Mouse (Mus musculus): ENCODE measurements around the gene Uri1. TPM values are rescaled to one million over a fixed set of nuclear protein-coding genes. Genes with fewer than 3 reads are reported as not detected.
A peak's percentile ranks its signal among the peaks of the same experiment; 100 is the strongest.

Gene Uri1
- polyA plus RNA-seq (2016; fragmentation: Nextera tagmentation; extraction: Ambion mirVana): 43.6 and 44.2 TPM in 2 replicates

DNA sequence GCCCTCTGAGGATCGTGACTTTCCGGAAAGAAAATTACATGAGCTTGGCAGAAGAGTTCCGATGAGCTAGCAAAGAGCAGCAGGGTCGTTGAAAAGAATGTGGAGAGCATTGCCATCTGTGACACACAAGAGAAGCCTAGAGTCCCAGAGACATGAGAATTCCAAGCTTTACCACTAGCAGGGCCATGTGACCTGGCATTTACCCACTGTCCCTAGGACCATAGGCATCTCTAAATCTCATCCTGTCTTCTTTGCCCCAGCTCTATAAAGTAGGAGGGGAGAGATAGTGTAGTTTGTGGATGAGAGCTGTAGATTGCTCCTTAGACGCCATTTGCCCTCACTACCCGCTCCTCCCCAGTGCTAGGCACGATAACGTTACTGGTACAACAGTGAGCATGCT lies at the start of gene Uri1:
Uri1 (minus strand) TSS at position 101 of the 400 bp plus-strand sequence.
- no peaks in the 10 kb centered on the region for H3K36me3 ChIP-seq
- DNase-seq (ENCODE audit: low spot score): no peak
- WGBS: 92% methylated on average over 8 of the region's 8 CpGs
- no peak within 1 kb of the TSS for H3K4me3 ChIP-seq
- no peak within 1 kb of the TSS for H3K27ac ChIP-seq (replicated peaks)
- peaks cover 5% of the 10 kb centered on the region; the same call in 1 of the 2 replicates for H3K27me3 ChIP-seq (ENCODE audit: low read depth, poor library complexity, severe bottlenecking)
- no peaks in the 10 kb centered on the region for H3K9me3 ChIP-seq (replicated peaks)
- peaks cover 10% of the 10 kb centered on the region for H3K4me1 ChIP-seq

DNA sequence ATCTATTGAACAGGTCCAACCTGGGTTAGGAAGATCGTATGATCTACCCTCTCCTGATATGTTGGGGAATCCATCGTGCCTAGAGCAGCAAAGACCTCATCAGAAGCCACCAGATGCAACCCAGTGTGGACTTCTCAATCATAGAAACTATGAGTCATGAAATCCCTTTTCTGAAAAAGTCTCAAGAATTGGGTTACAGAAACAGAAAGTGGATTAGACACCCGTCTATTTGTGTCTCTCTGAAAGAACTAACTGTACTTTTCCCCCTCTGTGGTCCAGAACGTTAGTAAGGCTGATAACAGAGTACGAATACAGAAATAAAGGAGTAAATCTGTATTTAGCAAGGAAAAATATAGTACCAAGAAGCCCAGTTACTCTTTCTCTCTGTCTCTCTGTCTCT lies 47.7 kb upstream of the Uri1 start:
- no peak for DNase-seq (ENCODE audit: low spot score)
- 85% methylated on average over 5 of the region's 5 CpGs for WGBS

DNA sequence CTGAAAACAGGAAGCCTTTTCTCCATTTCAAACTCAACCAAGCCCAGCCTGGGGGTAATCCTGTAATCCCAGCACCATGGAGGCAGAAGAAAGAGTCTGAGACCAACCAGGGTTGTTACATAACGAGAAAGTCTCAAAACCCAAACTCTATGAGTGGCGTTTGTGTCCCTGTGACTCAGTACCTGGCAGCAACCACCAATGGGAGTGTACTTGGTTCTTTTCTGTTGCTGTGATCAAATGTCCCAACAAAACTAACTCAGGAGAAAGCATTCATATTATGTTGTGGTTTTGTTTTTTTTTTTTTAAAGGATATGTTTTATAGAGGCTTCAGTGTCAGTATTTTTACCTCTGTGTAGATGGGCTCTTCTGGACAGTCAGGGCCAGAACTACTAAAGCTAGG lies 47.3 kb upstream of the Uri1 start:
- Histone ChIP-seq H3K4me1 (peaks cover 23% of the 10 kb centered on the region), H3K27me3 (ENCODE audit: low read depth, poor library complexity, severe bottlenecking) (peaks cover 24% of the 10 kb centered on the region), H3K36me3 (no peaks in the 10 kb centered on the region), H3K27ac (replicated peaks) (no peak overlapping the region), H3K4me3 (no peak overlapping the region), H3K9me3 (replicated peaks) (no peaks in the 10 kb centered on the region; the same call in 1 of the 2 replicates)
- WGBS: 48% methylated on average over 2 of the region's 2 CpGs
- no peak for DNase-seq (ENCODE audit: low spot score)

More for the DNA sequence above, 47.7 kb upstream of the Uri1 start:
- Histone ChIP-seq H3K4me3 (no peak overlapping the region), H3K36me3 (no peaks in the 10 kb centered on the region), H3K27ac (replicated peaks) (no peak overlapping the region), H3K27me3 (ENCODE audit: low read depth, poor library complexity, severe bottlenecking) (peaks cover 24% of the 10 kb centered on the region), H3K9me3 (replicated peaks) (no peaks in the 10 kb centered on the region; the same call in 1 of the 2 replicates), H3K4me1 (peaks cover 24% of the 10 kb centered on the region)

DNA sequence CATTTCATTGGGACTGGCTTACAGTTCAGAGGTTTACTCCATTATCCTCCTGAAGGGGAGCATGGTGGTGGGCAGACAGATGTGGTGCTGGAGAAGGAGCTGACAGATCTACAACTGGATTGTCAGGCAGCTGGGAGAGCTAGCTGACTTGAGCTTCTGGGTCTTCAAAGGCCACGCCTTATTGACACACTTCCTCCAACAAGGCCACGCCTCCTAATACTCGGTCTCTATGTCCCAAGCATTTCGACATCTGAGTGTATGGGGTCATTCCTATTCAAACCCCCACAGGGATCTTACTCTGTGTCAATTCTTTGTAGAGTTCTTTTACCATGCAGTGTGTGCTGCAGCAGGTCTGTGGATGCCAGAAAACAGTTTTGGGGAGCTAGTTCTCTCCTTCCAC lies 41.1 kb upstream of the Uri1 start:
- peaks cover 14% of the 10 kb centered on the region for H3K4me1 ChIP-seq
- WGBS: 59% methylated on average over 4 of the region's 4 CpGs
- no peak for DNase-seq (ENCODE audit: low spot score)

DNA sequence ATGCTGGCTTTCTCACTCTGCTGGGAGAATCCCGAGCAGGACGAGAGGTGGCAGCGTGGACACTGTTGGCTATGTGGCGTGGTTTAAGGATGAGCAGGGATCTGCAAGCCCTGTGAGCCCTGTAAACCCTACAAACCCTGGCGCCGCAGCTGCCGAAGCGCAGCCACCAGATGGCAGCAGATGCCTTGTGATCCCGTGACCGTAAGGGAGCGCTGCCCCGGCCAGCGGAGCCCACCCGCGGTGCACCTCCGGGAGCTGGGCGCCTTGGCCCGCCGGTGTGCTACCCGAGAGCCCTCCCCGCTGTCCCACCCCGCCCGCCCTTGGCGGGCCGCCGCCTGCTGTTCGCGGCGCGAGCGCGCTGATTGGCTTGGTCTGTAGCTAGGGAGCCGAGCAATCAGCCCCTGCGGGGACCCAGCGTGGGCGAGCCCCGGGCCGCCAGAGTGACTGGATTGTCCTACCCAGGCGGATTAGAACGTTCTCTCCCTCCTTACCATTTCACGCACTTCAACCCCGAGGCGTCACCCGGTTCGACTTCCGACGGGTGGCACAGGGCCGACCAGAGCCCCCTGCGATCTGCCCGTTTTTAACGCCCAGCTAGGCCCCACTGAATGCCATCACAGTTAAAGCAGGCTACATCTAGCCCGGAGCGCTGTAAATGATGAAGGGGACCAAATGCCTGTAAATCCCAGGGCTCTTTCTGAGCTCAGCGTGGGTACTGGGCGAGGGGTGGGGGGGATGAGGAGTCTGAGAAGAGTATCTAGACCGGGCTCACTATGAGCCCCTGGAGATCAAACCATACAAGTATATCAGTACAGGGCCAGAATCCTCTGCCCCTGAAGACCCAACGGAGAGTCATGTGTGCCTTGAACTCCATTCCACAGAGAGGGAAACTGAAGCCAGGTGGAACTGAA lies 38.0 kb upstream of the Uri1 start:
- H3K4me1 ChIP-seq: peaks cover 30% of the 10 kb centered on the region
- peaks cover 19% of the 10 kb centered on the region for H3K27me3 ChIP-seq (ENCODE audit: low read depth, poor library complexity, severe bottlenecking)
- peak overlapping the region; percentile 86 for H3K27ac ChIP-seq (replicated peaks)
- no peaks in the 10 kb centered on the region for H3K36me3 ChIP-seq
- peak; percentile 93 for DNase-seq (ENCODE audit: low spot score)
- H3K4me3 ChIP-seq: peak overlapping the region; percentile 65
- H3K9me3 ChIP-seq (replicated peaks): no peaks in the 10 kb centered on the region
- WGBS: 1% methylated on average over 56 of the region's 57 CpGs

More for the DNA sequence above, 41.1 kb upstream of the Uri1 start:
- Histone ChIP-seq H3K27ac (replicated peaks) (no peak overlapping the region), H3K27me3 (ENCODE audit: low read depth, poor library complexity, severe bottlenecking) (peaks cover 19% of the 10 kb centered on the region), H3K4me3 (no peak overlapping the region), H3K9me3 (replicated peaks) (no peaks in the 10 kb centered on the region), H3K36me3 (no peaks in the 10 kb centered on the region)

DNA sequence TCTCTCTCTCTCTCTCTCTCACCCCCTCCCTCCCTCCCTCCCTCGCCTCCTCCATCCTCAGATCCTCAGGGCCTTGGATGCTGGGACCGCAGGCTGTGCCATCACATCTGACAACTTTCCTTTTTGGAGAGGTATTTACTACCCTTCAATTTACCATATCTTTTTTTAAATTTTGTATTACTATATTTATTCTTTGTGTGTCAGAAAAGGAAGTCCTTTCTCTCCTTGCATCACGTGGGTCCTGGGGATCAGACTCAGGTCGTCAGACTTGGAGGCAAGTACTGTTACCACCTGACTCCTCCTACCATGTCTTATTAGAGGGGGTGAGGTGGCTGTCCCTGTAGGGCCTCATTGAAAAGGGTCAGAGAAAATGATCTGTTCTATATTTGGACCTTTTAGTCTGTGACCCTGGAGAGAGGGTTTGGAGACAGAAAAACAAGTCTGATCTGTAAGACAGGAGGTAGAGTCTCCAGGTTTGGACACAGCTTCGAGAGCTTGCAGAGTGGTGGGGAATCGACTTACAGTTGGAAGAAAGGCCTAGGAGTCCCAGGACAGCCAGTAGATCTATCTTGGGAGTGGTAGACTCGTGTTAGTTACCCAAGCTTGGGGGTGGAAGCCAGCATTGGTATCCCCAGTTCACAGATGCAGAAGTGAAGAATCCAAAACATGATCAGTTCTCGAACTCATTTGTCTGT lies 36.4 kb upstream of the Uri1 start:
- DNase-seq (ENCODE audit: low spot score): no peak
- H3K36me3 ChIP-seq: no peaks in the 10 kb centered on the region
- peaks cover 19% of the 10 kb centered on the region for H3K27me3 ChIP-seq (ENCODE audit: low read depth, poor library complexity, severe bottlenecking)
- no peaks in the 10 kb centered on the region for H3K9me3 ChIP-seq (replicated peaks)
- H3K27ac ChIP-seq (replicated peaks): no peak overlapping the region
- H3K4me3 ChIP-seq: no peak overlapping the region
- WGBS: 77% methylated on average over 8 of the region's 8 CpGs
- H3K4me1 ChIP-seq: peaks cover 30% of the 10 kb centered on the region

DNA sequence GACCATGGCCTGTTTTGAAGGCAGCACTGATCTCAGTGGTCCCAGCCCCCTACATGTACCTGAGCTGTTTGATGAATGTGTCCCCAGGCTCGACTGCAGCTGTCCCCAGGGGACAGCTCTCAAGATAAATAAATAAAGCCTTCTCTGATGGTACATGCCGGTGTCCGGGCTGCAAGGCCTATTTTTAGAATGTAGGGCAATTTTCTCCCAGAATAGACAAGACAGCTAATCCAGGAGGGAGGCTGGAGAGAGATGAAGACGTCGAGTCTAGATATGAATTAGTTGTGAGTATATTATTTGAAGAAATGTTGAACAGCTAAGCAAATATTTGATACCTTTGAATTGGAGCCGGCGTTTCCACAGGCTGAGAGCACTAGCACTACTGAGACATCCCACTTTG lies 35.7 kb upstream of the Uri1 start:
- Histone ChIP-seq H3K36me3 (no peaks in the 10 kb centered on the region), H3K4me3 (no peak overlapping the region), H3K4me1 (peaks cover 30% of the 10 kb centered on the region), H3K9me3 (replicated peaks) (no peaks in the 10 kb centered on the region), H3K27me3 (ENCODE audit: low read depth, poor library complexity, severe bottlenecking) (peaks cover 19% of the 10 kb centered on the region), H3K27ac (replicated peaks) (no peak overlapping the region)
- no peak for DNase-seq (ENCODE audit: low spot score)
- 74% methylated on average over 7 of the region's 7 CpGs for WGBS

DNA sequence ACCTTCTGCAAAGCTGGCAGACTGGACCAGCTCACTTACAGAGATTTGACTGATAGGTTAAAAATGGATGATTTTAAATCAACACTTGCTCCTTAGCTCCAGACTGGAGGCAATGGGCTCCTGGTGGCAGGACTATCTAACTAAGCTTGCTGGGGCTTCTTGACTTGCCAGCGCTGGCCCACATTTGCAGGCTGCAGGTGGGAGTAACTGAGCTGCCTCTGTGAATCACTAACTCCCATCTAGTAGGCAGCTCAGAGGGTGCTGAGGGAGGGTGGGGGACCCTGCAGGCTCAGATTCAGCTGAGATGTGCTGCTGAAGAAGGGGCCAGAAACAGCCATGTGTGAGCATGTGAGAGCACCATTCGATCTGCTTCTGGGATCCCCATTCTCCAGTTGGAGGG lies 32.6 kb upstream of the Uri1 start:
- no peak overlapping the region for H3K27ac ChIP-seq (replicated peaks)
- no peak for DNase-seq (ENCODE audit: low spot score)
- no peaks in the 10 kb centered on the region for H3K36me3 ChIP-seq
- H3K27me3 ChIP-seq (ENCODE audit: low read depth, poor library complexity, severe bottlenecking): peaks cover 13% of the 10 kb centered on the region; the same call in 1 of the 2 replicates
- H3K4me3 ChIP-seq: no peak overlapping the region
- no peaks in the 10 kb centered on the region for H3K9me3 ChIP-seq (replicated peaks)
- 73% methylated on average over 2 of the region's 2 CpGs for WGBS
- peaks cover 19% of the 10 kb centered on the region for H3K4me1 ChIP-seq

DNA sequence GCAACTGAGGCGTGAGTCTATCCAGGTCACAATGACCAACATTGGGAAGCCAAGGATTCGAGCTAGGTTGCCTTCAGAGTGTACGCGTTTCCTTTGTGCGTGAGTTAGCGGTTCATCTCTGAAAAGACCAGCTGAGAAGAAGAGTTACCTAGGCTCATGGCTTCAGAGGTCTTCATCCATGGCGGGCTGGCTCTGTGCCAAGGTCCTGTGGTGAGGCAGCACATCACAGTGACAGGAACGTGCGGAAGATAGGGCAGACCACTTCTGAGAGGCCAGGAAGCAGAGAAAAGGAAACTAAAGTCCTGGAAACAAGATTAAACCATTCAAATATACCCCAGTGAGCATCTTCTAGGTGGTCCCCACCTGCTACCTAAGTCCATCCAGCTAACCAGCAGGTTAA lies 30.9 kb upstream of the Uri1 start:
- WGBS: 93% methylated on average over 9 of the region's 9 CpGs
- Histone ChIP-seq H3K9me3 (replicated peaks) (no peaks in the 10 kb centered on the region), H3K4me3 (no peak overlapping the region), H3K27me3 (ENCODE audit: low read depth, poor library complexity, severe bottlenecking) (0 out of 2 replicates have a peak, but pooled peaks cover under 1% of the 10 kb centered on the region), H3K4me1 (peaks cover 16% of the 10 kb centered on the region), H3K27ac (replicated peaks) (no peak overlapping the region), H3K36me3 (no peaks in the 10 kb centered on the region)
- DNase-seq (ENCODE audit: low spot score): no peak

DNA sequence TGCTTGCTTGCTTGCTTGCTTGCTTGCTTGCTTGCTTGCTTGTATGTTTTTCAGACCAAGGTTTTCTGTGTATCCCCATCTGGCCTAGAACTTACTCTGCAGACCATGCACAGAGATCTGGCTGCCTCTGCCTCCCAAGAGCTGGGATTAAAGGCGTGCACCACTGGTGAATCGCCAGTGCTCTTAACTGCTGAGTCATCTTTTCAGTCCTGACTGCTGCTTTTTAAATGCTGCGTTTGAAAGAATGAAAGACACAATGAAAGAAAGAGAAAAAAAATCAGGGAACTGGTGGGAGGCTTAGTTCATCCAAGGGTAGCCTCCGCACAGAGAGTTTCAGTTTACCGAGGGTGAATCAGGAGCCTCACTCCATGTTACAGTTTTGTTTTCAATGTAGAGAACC lies 23.9 kb upstream of the Uri1 start:
- no peak overlapping the region for H3K27ac ChIP-seq (replicated peaks)
- H3K27me3 ChIP-seq (ENCODE audit: low read depth, poor library complexity, severe bottlenecking): no peaks in the 10 kb centered on the region
- no peaks in the 10 kb centered on the region for H3K36me3 ChIP-seq
- no peaks in the 10 kb centered on the region for H3K4me1 ChIP-seq
- no peak for DNase-seq (ENCODE audit: low spot score)
- H3K4me3 ChIP-seq: no peak overlapping the region
- 74% methylated on average over 5 of the region's 5 CpGs for WGBS
- no peaks in the 10 kb centered on the region for H3K9me3 ChIP-seq (replicated peaks)

DNA sequence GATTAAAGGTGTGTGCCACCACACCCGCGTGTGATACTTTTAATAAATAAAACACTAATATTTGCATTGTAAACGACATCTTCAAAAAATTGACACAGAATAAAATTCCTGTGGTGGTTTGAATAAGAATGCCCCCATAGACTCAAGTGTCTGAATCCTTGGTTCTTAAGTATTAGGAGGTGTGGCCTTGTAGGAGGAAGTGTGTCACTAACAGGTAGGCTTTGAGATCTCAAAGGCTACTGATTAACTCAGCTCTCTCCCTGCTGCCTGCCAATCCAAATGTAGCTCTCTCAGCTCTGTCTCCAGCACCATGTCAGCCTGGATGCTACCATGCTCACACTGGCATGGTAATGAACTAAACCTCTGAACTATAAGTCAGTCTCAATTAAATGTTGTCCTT lies 17.9 kb upstream of the Uri1 start:
- Histone ChIP-seq H3K9me3 (replicated peaks) (no peaks in the 10 kb centered on the region), H3K27me3 (ENCODE audit: low read depth, poor library complexity, severe bottlenecking) (no peaks in the 10 kb centered on the region), H3K36me3 (no peaks in the 10 kb centered on the region), H3K27ac (replicated peaks) (no peak overlapping the region), H3K4me3 (no peak overlapping the region), H3K4me1 (no peaks in the 10 kb centered on the region)
- 85% methylated on average over 3 of the region's 3 CpGs for whole genome bisulfite sequencing
- DNase-seq (ENCODE audit: low spot score): no peak

DNA sequence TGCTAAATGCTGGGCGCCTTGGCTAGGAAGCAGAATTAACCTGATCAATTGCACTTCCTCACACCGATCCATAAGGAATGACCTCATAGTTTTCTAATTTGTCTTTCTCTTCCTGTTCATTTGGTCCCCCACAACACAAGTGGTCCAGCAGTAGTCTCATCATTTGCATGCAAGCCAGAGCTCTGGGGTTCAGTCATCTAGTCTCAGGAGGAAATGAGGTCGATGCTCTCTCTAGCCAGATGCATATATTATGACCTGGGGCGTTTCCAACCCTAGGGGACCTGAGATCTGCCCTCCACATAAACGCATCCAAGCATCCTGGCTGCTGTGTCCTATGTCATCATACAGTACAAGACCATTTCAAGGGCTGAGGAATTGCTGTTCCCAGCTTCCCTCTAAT lies 14.2 kb upstream of the Uri1 start:
- no peak for DNase-seq (ENCODE audit: low spot score)
- Histone ChIP-seq H3K36me3 (no peaks in the 10 kb centered on the region), H3K27me3 (ENCODE audit: low read depth, poor library complexity, severe bottlenecking) (no peaks in the 10 kb centered on the region), H3K27ac (replicated peaks) (no peak overlapping the region), H3K9me3 (replicated peaks) (no peaks in the 10 kb centered on the region), H3K4me3 (no peak overlapping the region), H3K4me1 (no peaks in the 10 kb centered on the region)
- WGBS: 78% methylated on average over 5 of the region's 5 CpGs

DNA sequence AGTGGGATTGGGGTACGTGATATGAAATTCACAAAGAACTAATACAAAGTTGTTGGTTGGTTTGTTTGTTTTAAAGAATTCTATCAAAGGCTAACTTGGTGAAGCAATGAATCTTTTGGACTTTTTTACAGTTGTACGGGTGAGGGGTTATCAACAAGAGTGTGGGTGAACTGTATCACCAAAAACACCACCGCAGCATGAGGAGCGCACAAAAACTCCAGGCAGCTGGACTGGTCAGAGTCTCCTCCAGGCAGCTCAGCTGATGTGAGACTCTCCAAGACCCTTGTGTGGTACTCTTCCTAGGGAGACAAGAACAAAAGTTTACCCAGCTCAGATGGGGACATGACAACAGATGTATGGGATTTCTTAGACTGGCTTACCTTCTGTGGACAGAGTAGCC lies 7.8 kb upstream of the Uri1 start:
- H3K4me1 ChIP-seq: peaks cover 11% of the 10 kb centered on the region
- H3K27me3 ChIP-seq (ENCODE audit: low read depth, poor library complexity, severe bottlenecking): no peaks in the 10 kb centered on the region
- no peaks in the 10 kb centered on the region for H3K36me3 ChIP-seq
- H3K9me3 ChIP-seq (replicated peaks): no peaks in the 10 kb centered on the region
- H3K27ac ChIP-seq (replicated peaks): no peak overlapping the region
- WGBS: 94% methylated on average over 4 of the region's 4 CpGs
- no peak overlapping the region for H3K4me3 ChIP-seq
- DNase-seq (ENCODE audit: low spot score): no peak
